Mouse (Mus musculus): ENCODE results near the gene Mis12. TPM values are rescaled to one million over a fixed set of nuclear protein-coding genes. Genes with fewer than 3 reads are reported as not detected.

Mis12 gene
- polyA plus RNA-seq, 1 experiment = 2.7 TPM

DNA sequence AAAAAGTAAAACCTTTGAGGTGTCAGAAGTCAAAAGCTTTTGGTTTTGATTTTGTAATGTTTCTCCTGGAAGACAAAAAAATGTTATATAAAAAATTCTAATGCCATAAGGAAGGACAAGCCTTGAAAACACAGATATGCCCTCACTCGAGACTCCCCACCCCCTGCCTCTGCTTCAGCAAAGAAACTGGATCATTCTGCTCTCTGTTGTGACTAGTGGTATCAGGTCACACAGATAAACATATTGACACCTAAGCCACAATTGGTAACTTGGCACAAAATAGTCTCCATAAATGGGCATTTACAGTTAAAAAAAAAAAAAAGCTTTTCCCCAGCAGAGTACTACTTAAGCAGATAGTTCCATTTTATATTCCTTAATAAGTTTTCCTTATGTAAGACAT, 56.9 kb downstream of the Mis12 start:
- no peak for TF ChIP-seq GATA1 (IDR thresholded peaks at IDR 0.05; ENCODE audit: low read length)

Other genes starting within 250 kb of the Mis12 start
- gene Scimp, start 207.0 kb upstream of the Mis12 start, polyA plus RNA-seq (2012) = not detected in 2 replicates
- gene Rabep1, start 174.8 kb upstream of the Mis12 start, polyA plus RNA-seq (2012) = 19.5 and 24.2 TPM in 2 replicates
- 83.4 and 102 TPM in 2 replicates for gene Nup88, start 49.6 kb upstream of the Mis12 start, polyA plus RNA-seq (2012)
- 4.6 and 16.4 TPM in 2 replicates for gene Rpain, start 49.4 kb upstream of the Mis12 start, polyA plus RNA-seq (2012)
- 967 and 1,218 TPM in 2 replicates for gene C1qbp, start 36.6 kb upstream of the Mis12 start, polyA plus RNA-seq (2012)
- 13.6 and 15.0 TPM in 2 replicates for gene Dhx33, start 15.2 kb upstream of the Mis12 start, polyA plus RNA-seq (2012)
- gene Derl2, start 230 bp downstream of the Mis12 start, polyA plus RNA-seq (2012) = 25.1 and 36.0 TPM in 2 replicates
- 0.09 TPM in 1 of 2 replicates, not detected in the other for gene 6330403K07Rik, start 13.9 kb downstream of the Mis12 start, polyA plus RNA-seq (2012)
- gene Nlrp1a, start 125.1 kb downstream of the Mis12 start, polyA plus RNA-seq (2012) = not detected in 2 replicates
- not detected in 2 replicates for gene Nlrp1b, start 211.1 kb downstream of the Mis12 start, polyA plus RNA-seq (2012)

Data from G1E-ER4 (cell line).